In genomic region chr1:38242559-38242958, GRCm38 (mm10) we compare ENCODE assay signal across 10 mouse cellular contexts.
DNase-seq lines count a peak whose midpoint lies in the region; ATAC-seq and TF ChIP-seq lines count a peak whose summit lies in the region.
"Had no signal": no experiment of that assay in that cellular context is flagged by ENCODE, and none has a peak within 500 bp of the region (broad histone marks: within the 10 kb centered on the region; RNA-seq: fewer than 3 reads in every experiment).

No protein-coding gene starts in this region.

- 13% methylated on average over 4 of the region's 4 CpGs for WGBS in liver, embryonic 15.5 days (ENCODE audit: insufficient replicate concordance)
- WGBS in midbrain, embryonic 13.5 days, result 74% methylated on average over 4 of the region's 4 CpGs

- TF ChIP-seq CTCF in layer of hippocampus, adult 2 months (conservative IDR thresholded peaks at IDR 0.05), result no peak

- ATAC-seq in liver, embryonic 15.5 days (ENCODE audit: insufficient read depth), result peak; percentile 83
- ATAC-seq in midbrain, embryonic 13.5 days, result no peak
- ATAC-seq: midbrain, embryonic 16.5 days had no signal

- H3K36me3 ChIP-seq in liver, embryonic 15.5 days (replicated peaks), result no peaks in the 10 kb centered on the region
- H3K36me3 ChIP-seq in midbrain, embryonic 13.5 days, result no peaks in the 10 kb centered on the region
- H3K36me3 ChIP-seq: limb, embryonic 15.5 days had no signal

- no peaks in the 10 kb centered on the region for H3K27me3 ChIP-seq in liver, embryonic 15.5 days
- no peaks in the 10 kb centered on the region for H3K27me3 ChIP-seq in midbrain, embryonic 13.5 days
- H3K27me3 ChIP-seq: limb, embryonic 15.5 days had no signal

- H3K4me2 ChIP-seq in liver, embryonic 15.5 days, result no peak overlapping the region
- H3K4me2 ChIP-seq in midbrain, embryonic 13.5 days (replicated peaks), result no peak overlapping the region
- H3K4me2 ChIP-seq: limb, embryonic 15.5 days had no signal

- DNase-seq in heart, postnatal 4 days, result peak; percentile 30
- no peak for DNase-seq in heart, adult 9 months (ENCODE audit: low spot score in 2 of 2)
- DNase-seq in 416B (ENCODE audit: low read depth), result peak; percentile 88
- peak; percentile 82 for DNase-seq in adrenal gland, postnatal 10 days
- DNase-seq in layer of hippocampus, adult 2 months (ENCODE audit: low spot score in 2 of 2), result no peak
- no peak for DNase-seq in left cerebral cortex, postnatal 4 days

- H3K4me1 ChIP-seq in liver, embryonic 15.5 days (replicated peaks), result 0 out of 2 replicates have a peak, but pooled peaks cover 8% of the 10 kb centered on the region
- peaks cover 8% of the 10 kb centered on the region for H3K4me1 ChIP-seq in midbrain, embryonic 13.5 days (replicated peaks)

- peak overlapping the region; percentile 51; the same call in 1 of the 2 replicates for H3K27ac ChIP-seq in liver, embryonic 15.5 days (replicated peaks)
- H3K27ac ChIP-seq in layer of hippocampus, adult 2 months, result no peak overlapping the region
- H3K27ac ChIP-seq in midbrain, embryonic 13.5 days, result no peak overlapping the region

- intact Hi-C loops in left cerebral cortex, postnatal 4 days (cut with DNase I), result no loop called here

- H3K9ac ChIP-seq in liver, embryonic 15.5 days, result no peak overlapping the region
- no peak overlapping the region for H3K9ac ChIP-seq in midbrain, embryonic 13.5 days (replicated peaks)
- H3K9ac ChIP-seq: limb, embryonic 15.5 days had no signal

- H3K9me3 ChIP-seq in liver, embryonic 15.5 days (replicated peaks), result no peaks in the 10 kb centered on the region
- no peaks in the 10 kb centered on the region for H3K9me3 ChIP-seq in midbrain, embryonic 13.5 days
- H3K9me3 ChIP-seq: limb, embryonic 15.5 days had no signal

- no peak overlapping the region for H3K4me3 ChIP-seq in liver, embryonic 15.5 days (replicated peaks)
- H3K4me3 ChIP-seq in layer of hippocampus, adult 2 months, result no peak overlapping the region
- H3K4me3 ChIP-seq in midbrain, embryonic 13.5 days (replicated peaks), result no peak overlapping the region
- H3K4me3 ChIP-seq: limb, embryonic 15.5 days had no signal

Comparison
In these comparisons a context has a peak if more than half of its experiments do, and no peak if none do; other contexts are left out.
1. DNase-seq: peak in heart, postnatal 4 days (single experiment), 416B (single experiment) and adrenal gland, postnatal 10 days (single experiment); none in heart, adult 9 months (0 of 2), layer of hippocampus, adult 2 months (0 of 2) and left cerebral cortex, postnatal 4 days (single experiment).